Mouse (Mus musculus) thymus, adult 2 months (tissue): ENCODE results near the gene Dennd1b. TPM values are rescaled to one million over a fixed set of nuclear protein-coding genes. Genes with fewer than 3 reads are reported as not detected.

Experiments used
- DNase-seq: peaks from one replicate; pipeline ENCODE4 v3.0.0; 2021
- H3K27ac ChIP-seq: fragments of 200-500 bp; 2 replicates; pipeline ENCODE4 v1.5.1; 2012; ENCODE audit warnings: low read length, control low read depth; ENCODE audit not compliant: control insufficient read depth, insufficient read depth
- H3K27me3 ChIP-seq: fragments of 200-500 bp; 2 replicates; pipeline ENCODE4 v1.6.1; 2012; ENCODE audit warnings: mild to moderate bottlenecking, low read length, moderate library complexity, mixed read lengths; ENCODE audit not compliant: control insufficient read depth, insufficient read depth
- H3K36me3 ChIP-seq: fragments of 200-500 bp; 2 replicates; pipeline ENCODE4 v1.6.1; 2012; ENCODE audit warnings: mild to moderate bottlenecking, low read length, moderate library complexity; ENCODE audit not compliant: control insufficient read depth, insufficient read depth
- H3K4me1 ChIP-seq: fragments of 200-500 bp; replicated peaks from 2 replicates; pipeline ENCODE4 v1.6.1; 2012; ENCODE audit warnings: low read length; ENCODE audit not compliant: control insufficient read depth, insufficient read depth
- H3K4me3 ChIP-seq: fragments of 200-500 bp; 2 replicates; pipeline ENCODE4 v1.5.1; 2012; ENCODE audit warnings: mild to moderate bottlenecking, low read length, control low read depth, moderate library complexity; ENCODE audit not compliant: control insufficient read depth, insufficient read depth
- CTCF ChIP-seq: fragments of 200-500 bp; IDR thresholded peaks from 2 replicates; pipeline ENCODE4 v1.5.1; 2012; ENCODE audit warnings: mild to moderate bottlenecking, control low read depth, low read length, moderate library complexity, borderline replicate concordance; ENCODE audit not compliant: control insufficient read depth, poor library complexity, insufficient read depth; ENCODE audit errors: extremely low read depth
- POLR2A ChIP-seq: fragments of 200-500 bp; IDR thresholded peaks from 2 replicates; pipeline ENCODE4 v1.6.1; 2012; ENCODE audit warnings: mild to moderate bottlenecking, low read length, control low read depth, moderate library complexity; ENCODE audit not compliant: control insufficient read depth, poor library complexity, insufficient read depth; ENCODE audit errors: extremely low read depth
- WGBS: fragments of 180-500 bp; shearing (Covaris S2); methylation state at CpG from one replicate; pipeline ENCODE4 v1.1.7; 2018; 5-methylcytosine and 5-hydroxymethylcytosine counted together
- polyA plus RNA-seq: library from polyadenylated mRNA; depleted of rRNA; stranded (reverse); fragments of >200 nt; gene quantifications from 2 replicates; pipeline ENCODE4 v1.2.3, GENCODE M21; 2012

The Dennd1b gene
- polyA plus RNA-seq, 1 experiment = 20.7 TPM

DNA sequence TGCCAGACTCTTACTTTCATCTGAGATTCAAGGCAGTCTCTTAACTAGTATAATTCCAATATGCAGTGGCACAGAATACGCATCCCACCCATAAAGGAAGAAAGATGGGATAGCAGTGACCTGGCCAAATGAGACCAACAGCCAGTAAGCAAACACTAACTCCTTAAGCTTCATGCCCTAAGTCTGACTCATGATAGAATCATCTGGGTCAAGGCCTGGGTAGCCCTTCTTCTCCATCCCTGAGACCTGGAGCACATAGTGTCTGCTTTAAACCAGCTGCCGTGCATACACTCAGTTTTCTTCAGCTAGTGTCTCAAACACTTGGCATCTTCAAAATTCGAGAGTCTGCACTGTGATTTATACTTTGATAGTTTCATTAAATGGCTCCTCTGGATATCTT is 183.1 kb downstream of the Dennd1b start:
- DNase-seq = no peak
- TF ChIP-seq POLR2A (no peak), CTCF (no peak)
- Histone ChIP-seq H3K27me3 (no peaks in the 10 kb centered on the region), H3K27ac (no peak overlapping the region), H3K4me1 (no peaks in the 10 kb centered on the region), H3K36me3 (peaks cover 7% of the 10 kb centered on the region), H3K4me3 (no peak overlapping the region)
- WGBS = 97% methylated on average over 3 of the region's 3 CpGs

GRCm38 (mm10) chr1:139153006-139153405 is 189.8 kb downstream of the Dennd1b start:
- H3K4me3 ChIP-seq = no peak overlapping the region
- no peak overlapping the region for H3K27ac ChIP-seq
- no peak for DNase-seq
- H3K36me3 ChIP-seq = no peaks in the 10 kb centered on the region
- no peaks in the 10 kb centered on the region for H3K27me3 ChIP-seq
- TF ChIP-seq POLR2A (no peak), CTCF (no peak)
- WGBS = 93% methylated on average over 2 of the region's 2 CpGs
- no peaks in the 10 kb centered on the region for H3K4me1 ChIP-seq

DNA sequence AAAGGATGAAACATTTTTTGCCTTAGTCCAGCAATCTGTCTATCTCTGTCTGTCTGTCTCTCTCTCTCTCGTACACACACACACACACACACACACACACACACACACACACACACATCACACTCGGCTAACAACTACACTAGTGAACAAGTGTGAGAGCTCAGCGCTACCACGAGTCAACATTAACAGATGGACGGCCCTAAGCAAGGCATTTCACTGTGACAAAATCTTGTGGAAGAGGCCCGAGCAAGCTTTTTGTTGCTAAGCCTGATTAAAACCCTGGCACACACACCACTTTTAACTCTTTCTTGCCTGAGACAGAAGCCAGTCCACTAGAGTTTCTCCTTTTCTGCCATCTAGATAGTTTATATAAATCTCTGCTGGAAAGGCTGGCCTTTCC is 190.3 kb downstream of the Dennd1b start:
- WGBS = 91% methylated on average over 6 of the region's 6 CpGs
- no peak overlapping the region for H3K27ac ChIP-seq
- no peaks in the 10 kb centered on the region for H3K4me1 ChIP-seq
- TF ChIP-seq CTCF (no peak), POLR2A (no peak)
- no peak for DNase-seq
- H3K4me3 ChIP-seq = no peak overlapping the region
- no peaks in the 10 kb centered on the region for H3K36me3 ChIP-seq
- no peaks in the 10 kb centered on the region for H3K27me3 ChIP-seq

- 39% methylated on average over 3 of the region's 3 CpGs for WGBS
- H3K27ac ChIP-seq = no peak overlapping the region
- TF ChIP-seq CTCF (no peak), POLR2A (no peak)
- no peak overlapping the region for H3K4me3 ChIP-seq
- H3K27me3 ChIP-seq = no peaks in the 10 kb centered on the region
- no peaks in the 10 kb centered on the region for H3K4me1 ChIP-seq
- H3K36me3 ChIP-seq = no peaks in the 10 kb centered on the region
- DNase-seq = no peak
Measured at GRCm38 (mm10) chr1:139156397-139156796, 193.2 kb downstream of the Dennd1b start.

GRCm38 (mm10) chr1:139161619-139162018 is 198.4 kb downstream of the Dennd1b start:
- DNase-seq = no peak
- Histone ChIP-seq H3K27ac (no peak overlapping the region), H3K4me1 (no peaks in the 10 kb centered on the region), H3K36me3 (no peaks in the 10 kb centered on the region), H3K4me3 (no peak overlapping the region), H3K27me3 (no peaks in the 10 kb centered on the region)
- TF ChIP-seq POLR2A (no peak), CTCF (no peak)
- 87% methylated on average over 3 of the region's 3 CpGs for WGBS

DNA sequence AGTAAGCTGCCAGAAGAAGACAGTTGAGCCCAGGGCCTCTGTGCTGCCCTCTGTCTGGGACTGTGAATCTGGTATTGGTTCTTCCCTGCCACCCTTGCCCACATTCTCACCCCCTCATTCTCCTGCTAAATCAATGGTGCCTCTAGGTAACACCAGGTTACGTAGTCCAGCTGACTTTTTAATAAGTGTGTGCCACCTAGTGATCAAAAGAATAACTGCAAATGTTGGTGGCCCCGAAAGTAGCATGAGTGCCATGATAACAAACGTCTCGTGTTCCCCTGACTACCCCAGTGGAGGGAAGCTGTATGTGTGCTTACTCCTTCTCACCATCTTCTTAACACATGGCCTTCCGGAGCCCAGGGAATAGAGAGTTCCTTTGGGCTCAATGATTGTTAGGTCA is 199.6 kb downstream of the Dennd1b start:
- H3K36me3 ChIP-seq = no peaks in the 10 kb centered on the region
- WGBS = 74% methylated on average over 5 of the region's 5 CpGs
- no peaks in the 10 kb centered on the region for H3K4me1 ChIP-seq
- DNase-seq = peak; percentile 13
- H3K27me3 ChIP-seq = no peaks in the 10 kb centered on the region
- no peak overlapping the region for H3K27ac ChIP-seq
- TF ChIP-seq POLR2A = no peak
- TF ChIP-seq CTCF = no peak
- no peak overlapping the region for H3K4me3 ChIP-seq
